Mouse (Mus musculus): ENCODE results near the gene Ncoa3.

GRCm38 (mm10) chr2:165948007-165948406 lies 44.4 kb upstream of the Ncoa3 start:
- TF ChIP-seq CTCF (IDR thresholded peaks at IDR 0.05; ENCODE audit: control insufficient read depth, insufficient read depth, low read length) (no peak), POLR2A (IDR thresholded peaks at IDR 0.05; ENCODE audit: borderline replicate concordance, control insufficient read depth, low read depth, low read length) (no peak)
